Comparison of ENCODE assay signal across 26 mouse cellular contexts in the genomic region with DNA sequence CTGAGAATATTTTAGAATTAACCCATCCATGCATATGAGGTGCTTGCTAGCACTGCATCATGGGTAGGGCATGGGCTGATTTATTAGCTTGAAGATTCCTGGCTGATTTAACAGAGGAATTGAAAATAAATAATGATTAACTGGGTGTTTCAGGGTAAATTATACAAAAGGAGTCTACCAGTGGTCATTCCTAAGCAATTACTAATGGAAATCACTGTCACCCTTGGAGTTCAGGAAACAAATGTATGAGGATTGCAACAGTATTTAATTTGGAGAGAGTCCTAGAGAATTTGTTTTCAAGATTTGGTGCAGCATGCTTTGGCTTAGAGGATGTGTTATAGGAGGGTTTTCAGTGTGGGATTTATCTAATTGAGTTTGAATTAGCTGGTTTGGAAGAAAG.
DNase-seq lines count a peak whose midpoint lies in the region; ATAC-seq and TF ChIP-seq lines count a peak whose summit lies in the region.
"Had no signal": no experiment of that assay in that cellular context is flagged by ENCODE, and none has a peak within 500 bp of the region (broad histone marks: within the 10 kb centered on the region; RNA-seq: fewer than 3 reads in every experiment).

No protein-coding gene starts in this region.

- H3K9ac ChIP-seq in kidney, postnatal 0 days (ENCODE audit: low read depth, low read length) = no peak overlapping the region
- no peak overlapping the region for H3K9ac ChIP-seq in lung, embryonic 14.5 days
- H3K9ac ChIP-seq: embryonic facial prominence, embryonic 13.5 days; embryonic facial prominence, embryonic 15.5 days; forebrain, embryonic 12.5 days had no signal

- no peak overlapping the region for H3K27ac ChIP-seq in kidney, postnatal 0 days
- no peak overlapping the region for H3K27ac ChIP-seq in lung, embryonic 14.5 days (ENCODE audit: low read depth)
- H3K27ac ChIP-seq in embryonic facial prominence, embryonic 10.5 days (replicated peaks) = no peak overlapping the region
- H3K27ac ChIP-seq: embryonic facial prominence, embryonic 13.5 days; embryonic facial prominence, embryonic 15.5 days; forebrain, embryonic 10.5 days; forebrain, embryonic 12.5 days had no signal

- H3K36me3 ChIP-seq in kidney, postnatal 0 days (ENCODE audit: insufficient read depth, low read length) = no peaks in the 10 kb centered on the region
- H3K36me3 ChIP-seq in lung, embryonic 14.5 days (ENCODE audit: insufficient read depth) = no peaks in the 10 kb centered on the region
- no peaks in the 10 kb centered on the region for H3K36me3 ChIP-seq in embryonic facial prominence, embryonic 10.5 days (replicated peaks)
- H3K36me3 ChIP-seq: embryonic facial prominence, embryonic 13.5 days; embryonic facial prominence, embryonic 15.5 days; forebrain, embryonic 10.5 days; forebrain, embryonic 12.5 days; G1E had no signal

- DNase-seq in kidney, postnatal 0 days (ENCODE audit: low spot score) = peak; percentile 18
- no peak for DNase-seq in kidney, postnatal 14 days
- DNase-seq in lung, embryonic 14.5 days = peak; percentile 3
- no peak for DNase-seq in lung, postnatal 25 days (ENCODE audit: low spot score)
- DNase-seq in adipocyte (ENCODE audit: low spot score) = peak; percentile 5
- no peak for DNase-seq in embryonic facial prominence, embryonic 10.5 days (ENCODE audit: low spot score)
- DNase-seq: adrenal gland, adult 8-10 months; adrenal gland, postnatal 14 days; adrenal gland, postnatal 36 days; B cell, adult 2 months; cerebellum, adult 11-12 months; cerebellum, adult 2 months; cerebellum, adult 9-10 months; cerebellum, postnatal 10 days; cerebellum, postnatal 25 days had no signal

- no peak for ATAC-seq in kidney, postnatal 0 days (replicated peaks; ENCODE audit: low FRiP score, low read depth)
- no peak for ATAC-seq in lung, embryonic 14.5 days (ENCODE audit: insufficient read depth)
- ATAC-seq: activated CD4-positive, CD25-positive, alpha-beta regulatory T cell, adult 4 months; CD4-positive, CD25-positive, alpha-beta regulatory T cell, adult 4 months; forebrain, embryonic 14.5 days; forebrain, embryonic 16.5 days had no signal

- H3K9me3 ChIP-seq in kidney, postnatal 0 days (replicated peaks; ENCODE audit: low read length) = no peaks in the 10 kb centered on the region
- no peaks in the 10 kb centered on the region for H3K9me3 ChIP-seq in lung, embryonic 14.5 days (ENCODE audit: low read depth, low read length)
- no peaks in the 10 kb centered on the region for H3K9me3 ChIP-seq in embryonic facial prominence, embryonic 10.5 days
- H3K9me3 ChIP-seq: embryonic facial prominence, embryonic 13.5 days; embryonic facial prominence, embryonic 15.5 days; forebrain, embryonic 10.5 days; forebrain, embryonic 12.5 days had no signal

- no peak for TF ChIP-seq CTCF in kidney, postnatal 0 days (IDR thresholded peaks at IDR 0.05; ENCODE audit: low read depth)
- TF ChIP-seq CTCF in lung, embryonic 14.5 days (IDR thresholded peaks at IDR 0.05; ENCODE audit: low read depth) = no peak

- no peak overlapping the region for H3K4me2 ChIP-seq in kidney, postnatal 0 days (ENCODE audit: low read length)
- H3K4me2 ChIP-seq in lung, embryonic 14.5 days = no peak overlapping the region
- H3K4me2 ChIP-seq: embryonic facial prominence, embryonic 13.5 days; embryonic facial prominence, embryonic 15.5 days; forebrain, embryonic 12.5 days had no signal

- H3K4me1 ChIP-seq in kidney, postnatal 0 days (replicated peaks; ENCODE audit: insufficient read depth, low read length) = no peaks in the 10 kb centered on the region
- no peaks in the 10 kb centered on the region for H3K4me1 ChIP-seq in lung, embryonic 14.5 days (ENCODE audit: insufficient read depth)
- no peaks in the 10 kb centered on the region for H3K4me1 ChIP-seq in embryonic facial prominence, embryonic 10.5 days
- H3K4me1 ChIP-seq: embryonic facial prominence, embryonic 13.5 days; embryonic facial prominence, embryonic 15.5 days; forebrain, embryonic 10.5 days; forebrain, embryonic 12.5 days had no signal

- H3K27me3 ChIP-seq in kidney, postnatal 0 days (ENCODE audit: insufficient read depth, low read length) = no peaks in the 10 kb centered on the region
- no peaks in the 10 kb centered on the region for H3K27me3 ChIP-seq in lung, embryonic 14.5 days (ENCODE audit: insufficient read depth, low read length)
- no peaks in the 10 kb centered on the region for H3K27me3 ChIP-seq in embryonic facial prominence, embryonic 10.5 days (replicated peaks; ENCODE audit: low read depth, poor library complexity, severe bottlenecking)
- H3K27me3 ChIP-seq: CH12.LX; embryonic facial prominence, embryonic 13.5 days; embryonic facial prominence, embryonic 15.5 days; forebrain, embryonic 12.5 days had no signal

- no peak overlapping the region for H3K4me3 ChIP-seq in kidney, postnatal 0 days (replicated peaks; ENCODE audit: low read depth, low read length)
- H3K4me3 ChIP-seq in lung, embryonic 14.5 days (ENCODE audit: low read depth, low read length) = no peak overlapping the region
- no peak overlapping the region for H3K4me3 ChIP-seq in embryonic facial prominence, embryonic 10.5 days
- H3K4me3 ChIP-seq: embryonic facial prominence, embryonic 13.5 days; embryonic facial prominence, embryonic 15.5 days; erythroblast, embryonic 14.5 days; forebrain, embryonic 10.5 days; forebrain, embryonic 12.5 days had no signal

Comparison
In these comparisons a context has a peak if more than half of its experiments do, and no peak if none do; other contexts are left out.
1. DNase-seq: peak in kidney, postnatal 0 days (single experiment), lung, embryonic 14.5 days (single experiment) and adipocyte (single experiment); none in kidney, postnatal 14 days (single experiment), lung, postnatal 25 days (single experiment) and embryonic facial prominence, embryonic 10.5 days (single experiment).